Mouse (Mus musculus) intestine, postnatal 0 days (tissue): ENCODE measurements around the gene Srd5a1. TPM values are rescaled to one million over a fixed set of nuclear protein-coding genes. Genes with fewer than 3 reads are reported as not detected.

ENCODE experiments used
- ATAC-seq: fragments of 200-750 bp; cut with Nextera tagmentation; 2 replicates; pipeline ENCODE4 v1.8.0; 2017; ENCODE audit warnings: mild to moderate bottlenecking, moderate TSS enrichment, moderate library complexity
- H3K27ac ChIP-seq: fragments of 300-500 bp; sonication (generic); 2 replicates; pipeline ENCODE4 v1.5.1; 2014; ENCODE audit warnings: mild to moderate bottlenecking, low read depth, low read length, moderate library complexity
- H3K27me3 ChIP-seq: fragments of 300-500 bp; sonication (generic); replicated peaks from 2 replicates; pipeline ENCODE4 v1.6.1; 2014; ENCODE audit warnings: low read length, mixed read lengths; ENCODE audit not compliant: control insufficient read depth, insufficient read depth
- H3K36me3 ChIP-seq: fragments of 300-500 bp; sonication (generic); 2 replicates; pipeline ENCODE4 v1.6.1; 2014; ENCODE audit warnings: mild to moderate bottlenecking, moderate library complexity; ENCODE audit not compliant: control insufficient read depth, insufficient read depth
- H3K4me1 ChIP-seq: fragments of 300-500 bp; sonication (generic); replicated peaks from 2 replicates; pipeline ENCODE4 v1.6.1; 2014; ENCODE audit warnings: antibody characterized with exemption, low read length, mixed read lengths; ENCODE audit not compliant: control insufficient read depth, insufficient read depth
- H3K4me2 ChIP-seq: fragments of 300-500 bp; sonication (generic); replicated peaks from 2 replicates; pipeline ENCODE4 v1.6.1; 2014; ENCODE audit warnings: low read depth, mild to moderate bottlenecking, moderate library complexity
- H3K4me3 ChIP-seq: fragments of 300-500 bp; sonication (generic); 2 replicates; pipeline ENCODE4 v1.5.1; 2014; ENCODE audit warnings: low read depth, low read length
- H3K9ac ChIP-seq: fragments of 300-500 bp; sonication (generic); 2 replicates; pipeline ENCODE4 v1.6.1; 2014; ENCODE audit warnings: mild to moderate bottlenecking, low read depth, low read length
- H3K9me3 ChIP-seq: fragments of 300-500 bp; sonication (generic); 2 replicates; pipeline ENCODE4 v1.6.1; 2016; ENCODE audit warnings: mixed run types; ENCODE audit not compliant: control insufficient read depth
- CTCF ChIP-seq: sonication (generic); IDR thresholded peaks from 2 replicates; pipeline ENCODE4 v1.5.1; 2016; ENCODE audit warnings: low read depth, mild to moderate bottlenecking, control low read depth, antibody characterized with exemption, moderate library complexity
- WGBS: fragments of 180-500 bp; shearing (Covaris S2); extraction: QIAGEN DNeasy Blood & Tissue Kit; methylation state at CpG from one replicate; pipeline ENCODE4 v1.1.7; 2014; 5-methylcytosine and 5-hydroxymethylcytosine counted together
- polyA plus RNA-seq: library from polyadenylated mRNA; unstranded; fragments of >200 nt; fragmentation: Nextera tagmentation; extraction: Ambion mirVana; gene quantifications from 2 replicates; pipeline ENCODE4 v1.2.1, GENCODE M21; 2015

Gene Srd5a1
- polyA plus RNA-seq, 1 experiment from 2014 or later: 8.6 TPM

DNA sequence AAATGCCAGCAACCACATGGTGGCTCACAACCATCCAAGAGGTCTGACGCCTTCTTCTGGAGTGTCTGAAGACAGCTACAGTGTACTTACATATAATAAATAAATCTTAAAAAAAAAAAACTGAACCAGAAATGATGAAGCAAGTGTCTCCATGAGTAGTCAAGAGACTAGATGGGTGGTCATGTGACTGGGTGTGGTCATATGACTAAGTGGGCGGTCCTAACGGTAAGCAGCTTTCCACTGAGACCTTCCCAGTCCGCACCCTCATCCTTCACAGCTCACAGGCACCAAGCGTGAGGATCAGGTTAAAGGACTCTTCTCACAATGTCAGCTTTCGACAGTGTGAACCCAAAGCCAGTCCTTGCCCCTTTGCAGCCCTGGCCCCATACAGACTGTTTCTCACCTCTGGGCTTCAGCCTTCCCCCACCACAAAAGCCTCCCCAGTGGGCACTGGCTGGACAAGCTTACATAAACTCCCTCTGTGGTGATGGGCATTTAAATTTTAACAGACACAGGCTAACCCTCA, 55.2 kb downstream of the Srd5a1 start:
- Histone ChIP-seq H3K4me1 (no peaks in the 10 kb centered on the region), H3K36me3 (no peaks in the 10 kb centered on the region), H3K9me3 (no peaks in the 10 kb centered on the region), H3K9ac (no peak overlapping the region), H3K27me3 (peaks cover 18% of the 10 kb centered on the region), H3K4me3 (no peak overlapping the region), H3K27ac (no peak overlapping the region), H3K4me2 (no peak overlapping the region)
- ATAC-seq: no peak
- WGBS: 83% methylated on average over 6 of the region's 6 CpGs
- no peak for TF ChIP-seq CTCF

DNA sequence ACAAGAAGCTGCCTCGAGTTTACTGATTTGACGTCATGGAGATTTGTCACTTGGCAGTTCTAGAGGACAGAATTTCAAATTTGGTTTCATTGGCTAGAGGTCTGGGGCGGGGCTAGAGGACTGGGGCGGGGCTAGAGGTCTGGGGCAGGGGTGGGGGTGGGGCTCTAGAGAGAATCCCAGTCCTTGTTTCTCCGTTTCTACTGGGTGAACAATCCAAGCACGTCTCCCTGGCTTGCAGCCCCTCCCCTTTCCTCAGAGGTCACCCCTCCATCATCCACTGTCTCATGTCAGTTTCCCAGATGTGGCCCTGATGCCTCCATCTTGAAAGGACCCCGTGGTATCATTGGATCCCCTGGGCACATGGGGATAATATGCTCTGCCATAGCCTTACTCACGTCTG, 56.2 kb downstream of the Srd5a1 start:
- no peak overlapping the region for H3K4me2 ChIP-seq
- no peaks in the 10 kb centered on the region for H3K9me3 ChIP-seq
- H3K4me3 ChIP-seq: no peak overlapping the region
- no peak for ATAC-seq
- H3K36me3 ChIP-seq: no peaks in the 10 kb centered on the region
- peaks cover 18% of the 10 kb centered on the region for H3K27me3 ChIP-seq
- no peak overlapping the region for H3K27ac ChIP-seq
- no peak for TF ChIP-seq CTCF
- H3K9ac ChIP-seq: no peak overlapping the region
- 31% methylated on average over 8 of the region's 8 CpGs for WGBS
- no peaks in the 10 kb centered on the region for H3K4me1 ChIP-seq

DNA sequence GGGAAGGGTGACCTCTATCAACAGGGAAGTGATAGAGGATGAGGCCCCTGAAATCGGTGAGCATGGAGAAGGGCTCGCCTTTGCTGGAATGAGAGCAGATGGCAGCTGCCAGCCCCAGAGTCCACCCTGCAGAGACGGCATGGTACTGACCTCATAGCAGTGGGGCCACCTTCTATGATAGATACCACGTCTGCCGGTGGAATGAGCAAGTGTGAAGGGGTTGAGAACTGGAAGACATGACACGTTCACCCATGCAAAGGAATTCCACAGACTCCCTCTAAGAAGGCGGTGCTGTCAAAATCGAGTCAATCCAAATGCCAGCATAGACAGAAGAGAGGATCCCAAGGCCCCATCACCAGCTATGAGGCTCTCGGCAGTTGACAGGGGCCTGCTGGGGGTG, 57.0 kb downstream of the Srd5a1 start:
- no peak for ATAC-seq
- TF ChIP-seq CTCF: no peak
- WGBS: 70% methylated on average over 9 of the region's 9 CpGs

DNA sequence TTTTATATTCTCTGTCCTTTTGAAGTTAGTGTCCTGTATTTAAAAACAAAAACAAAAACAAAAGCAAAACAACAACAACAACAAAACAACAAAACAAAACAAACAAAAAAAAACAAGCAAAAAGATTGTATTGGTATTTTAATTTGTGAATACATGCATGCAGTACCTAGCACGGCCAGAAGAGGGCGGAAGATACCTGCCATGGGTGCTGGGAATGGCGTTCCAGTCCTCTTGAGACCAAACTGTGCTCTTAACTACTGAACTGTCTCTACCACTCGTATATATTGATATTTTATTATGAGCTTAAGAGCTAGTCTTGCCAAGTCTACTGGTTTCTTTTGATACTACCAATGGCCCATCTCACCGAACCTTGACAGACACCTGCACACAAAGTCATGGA, 58.2 kb downstream of the Srd5a1 start:
- H3K4me3 ChIP-seq: no peak overlapping the region
- TF ChIP-seq CTCF: peak; percentile 94
- H3K4me1 ChIP-seq: no peaks in the 10 kb centered on the region
- H3K27ac ChIP-seq: no peak overlapping the region
- H3K9me3 ChIP-seq: no peaks in the 10 kb centered on the region
- H3K27me3 ChIP-seq: peaks cover 17% of the 10 kb centered on the region
- no peak overlapping the region for H3K4me2 ChIP-seq
- no peaks in the 10 kb centered on the region for H3K36me3 ChIP-seq
- H3K9ac ChIP-seq: no peak overlapping the region
- whole genome bisulfite sequencing: 15% methylated on average over 5 of the region's 5 CpGs
- no peak for ATAC-seq

More for the DNA sequence above, 57.0 kb downstream of the Srd5a1 start:
- no peak overlapping the region for H3K27ac ChIP-seq
- no peaks in the 10 kb centered on the region for H3K9me3 ChIP-seq
- no peak overlapping the region for H3K9ac ChIP-seq
- H3K4me1 ChIP-seq: no peaks in the 10 kb centered on the region
- H3K36me3 ChIP-seq: no peaks in the 10 kb centered on the region
- no peak overlapping the region for H3K4me3 ChIP-seq
- H3K4me2 ChIP-seq: no peak overlapping the region
- H3K27me3 ChIP-seq: peaks cover 18% of the 10 kb centered on the region

DNA sequence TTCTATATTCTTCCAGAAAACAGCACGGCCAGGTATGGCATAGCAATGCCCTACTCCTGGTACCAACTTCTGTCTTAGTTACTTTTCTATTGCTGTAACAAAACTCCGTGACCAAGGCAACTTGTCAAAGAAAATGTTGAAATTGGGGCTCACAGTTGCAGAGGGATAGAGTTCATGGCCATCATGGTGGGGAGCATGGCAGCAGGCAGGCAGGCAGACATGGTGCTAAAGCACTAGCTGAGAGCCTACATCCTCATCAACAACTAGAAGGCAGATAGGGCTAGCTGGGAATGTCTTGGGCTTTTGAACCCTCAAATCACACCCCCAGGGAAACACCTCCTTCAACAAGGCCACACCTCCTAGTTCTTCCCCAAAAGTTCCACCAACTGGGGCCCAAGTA, 60.4 kb downstream of the Srd5a1 start:
- no peaks in the 10 kb centered on the region for H3K9me3 ChIP-seq
- no peak overlapping the region for H3K4me3 ChIP-seq
- no peaks in the 10 kb centered on the region for H3K36me3 ChIP-seq
- no peak for TF ChIP-seq CTCF
- H3K27me3 ChIP-seq: peaks cover 9% of the 10 kb centered on the region
- H3K27ac ChIP-seq: no peak overlapping the region
- 91% methylated on average over 2 of the region's 2 CpGs for WGBS
- H3K4me2 ChIP-seq: no peak overlapping the region
- no peaks in the 10 kb centered on the region for H3K4me1 ChIP-seq
- ATAC-seq: no peak
- H3K9ac ChIP-seq: no peak overlapping the region

DNA sequence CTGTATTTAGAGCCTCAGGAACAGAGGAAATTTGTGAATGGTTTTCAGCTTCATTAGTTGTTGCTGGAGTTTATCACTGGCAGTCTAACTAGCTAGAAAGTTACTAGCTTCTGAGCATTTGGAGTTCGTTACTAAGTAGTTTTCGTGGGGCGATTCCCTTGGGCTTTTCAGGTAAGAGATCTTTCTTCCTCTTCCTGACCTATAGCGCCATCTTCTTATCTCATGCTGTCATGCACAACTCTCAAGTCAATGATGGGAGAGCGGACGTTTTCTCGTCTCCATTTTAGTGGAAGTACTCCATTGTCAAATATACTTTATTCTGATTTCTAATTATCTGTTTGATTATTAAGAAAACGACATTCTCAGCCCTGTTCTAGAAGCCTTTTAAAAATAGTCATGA, 61.3 kb downstream of the Srd5a1 start:
- Histone ChIP-seq H3K4me2 (no peak overlapping the region), H3K4me1 (no peaks in the 10 kb centered on the region), H3K27me3 (peaks cover 9% of the 10 kb centered on the region), H3K27ac (no peak overlapping the region), H3K9me3 (no peaks in the 10 kb centered on the region), H3K9ac (no peak overlapping the region), H3K4me3 (no peak overlapping the region), H3K36me3 (no peaks in the 10 kb centered on the region)
- peak; percentile 53 for TF ChIP-seq CTCF
- no peak for ATAC-seq
- WGBS: 35% methylated on average over 8 of the region's 8 CpGs
